Mouse (Mus musculus): ENCODE results near the gene Asap3. TPM values are rescaled to one million over a fixed set of nuclear protein-coding genes. Genes with fewer than 3 reads are reported as not detected.
A peak's percentile ranks its signal among the peaks of the same experiment; 100 is the strongest.

Asap3 gene
- polyA plus RNA-seq, 1 experiment from 2014 or later = 1.6 TPM

- H3K4me1 ChIP-seq (replicated peaks; ENCODE audit: control insufficient read depth, insufficient read depth) = peaks cover 5% of the 10 kb centered on the region; the same call in 1 of the 2 replicates
- no peaks in the 10 kb centered on the region for H3K36me3 ChIP-seq (ENCODE audit: control insufficient read depth, insufficient read depth, low read length)
- no peak for TF ChIP-seq CTCF (IDR thresholded peaks at IDR 0.05; ENCODE audit: low read depth)
- WGBS = 85% methylated on average over 9 of the region's 9 CpGs
- no peak for ATAC-seq (ENCODE audit: low FRiP score, low TSS enrichment)
- H3K4me2 ChIP-seq (replicated peaks; ENCODE audit: low read depth) = no peak overlapping the region
- H3K27me3 ChIP-seq (ENCODE audit: control insufficient read depth, insufficient read depth, low read length) = no peaks in the 10 kb centered on the region
- no peak overlapping the region for H3K4me3 ChIP-seq (ENCODE audit: low read depth, low read length)
- H3K27ac ChIP-seq (replicated peaks) = no peak overlapping the region
- H3K9ac ChIP-seq (ENCODE audit: low read length) = no peak overlapping the region
- H3K9me3 ChIP-seq (ENCODE audit: control insufficient read depth, low read length) = no peaks in the 10 kb centered on the region
- no peak for DNase-seq (ENCODE audit: low spot score)
These were observed 4.8 kb downstream of the Asap3 start for GRCm38 (mm10) chr4:136210931-136211330.

DNA sequence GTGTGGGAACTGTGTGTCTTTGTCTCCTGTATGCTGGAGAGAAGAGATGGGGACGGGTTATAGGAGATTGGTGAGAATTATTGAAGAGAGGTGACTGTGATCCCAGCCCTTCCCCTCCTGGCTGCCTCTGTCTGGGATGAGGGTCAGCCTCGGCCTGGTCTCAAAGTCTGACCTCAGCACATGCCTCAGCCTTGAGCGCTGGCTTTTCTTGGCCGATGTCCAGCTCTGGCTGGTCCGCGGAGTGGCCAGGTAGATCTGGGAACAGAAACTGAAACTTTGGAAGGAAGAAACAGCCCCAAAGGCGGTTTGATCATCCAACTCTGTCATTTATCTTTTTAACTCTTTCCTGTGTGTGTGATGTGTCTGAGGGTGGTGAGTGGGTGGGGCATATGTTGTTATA is 7.5 kb downstream of the Asap3 start:
- 55% methylated on average over 7 of the region's 7 CpGs for WGBS
- Histone ChIP-seq H3K9me3 (ENCODE audit: control insufficient read depth, low read length) (no peaks in the 10 kb centered on the region), H3K9ac (ENCODE audit: low read length) (no peak overlapping the region), H3K4me3 (ENCODE audit: low read depth, low read length) (no peak overlapping the region), H3K4me1 (replicated peaks; ENCODE audit: control insufficient read depth, insufficient read depth) (peaks cover 6% of the 10 kb centered on the region), H3K27me3 (ENCODE audit: control insufficient read depth, insufficient read depth, low read length) (no peaks in the 10 kb centered on the region), H3K36me3 (ENCODE audit: control insufficient read depth, insufficient read depth, low read length) (no peaks in the 10 kb centered on the region), H3K4me2 (replicated peaks; ENCODE audit: low read depth) (no peak overlapping the region), H3K27ac (replicated peaks) (no peak overlapping the region)
- DNase-seq (ENCODE audit: low spot score) = peak; percentile 59
- no peak for ATAC-seq (ENCODE audit: low FRiP score, low TSS enrichment)
- no peak for TF ChIP-seq EP300 (optimal IDR thresholded peaks at IDR 0.05)

DNA sequence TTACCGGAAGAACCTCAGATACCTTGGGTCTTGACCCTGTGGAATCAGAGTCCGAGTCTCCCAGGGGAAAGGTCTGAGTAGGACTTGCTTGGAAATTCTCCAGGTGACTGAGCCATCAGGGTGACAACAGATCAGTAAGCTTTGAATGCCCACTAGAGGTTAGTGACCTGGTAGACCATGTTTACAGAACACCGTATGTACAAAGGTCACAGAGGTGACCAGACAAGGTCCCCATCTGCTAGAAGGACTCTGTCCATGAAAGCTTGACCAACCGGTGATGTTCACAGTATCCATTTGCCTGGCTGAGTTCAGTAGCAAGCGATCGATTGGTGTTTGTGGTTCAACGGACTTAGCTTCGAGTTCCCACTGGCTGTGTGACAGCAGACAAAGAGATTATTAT is 8.7 kb downstream of the Asap3 start:
- Histone ChIP-seq H3K4me2 (replicated peaks; ENCODE audit: low read depth) (no peak overlapping the region), H3K4me3 (ENCODE audit: low read depth, low read length) (no peak overlapping the region), H3K27ac (replicated peaks) (no peak overlapping the region), H3K36me3 (ENCODE audit: control insufficient read depth, insufficient read depth, low read length) (no peaks in the 10 kb centered on the region), H3K9me3 (ENCODE audit: control insufficient read depth, low read length) (no peaks in the 10 kb centered on the region), H3K9ac (ENCODE audit: low read length) (no peak overlapping the region), H3K4me1 (replicated peaks; ENCODE audit: control insufficient read depth, insufficient read depth) (peaks cover 10% of the 10 kb centered on the region), H3K27me3 (ENCODE audit: control insufficient read depth, insufficient read depth, low read length) (no peaks in the 10 kb centered on the region)
- ATAC-seq (ENCODE audit: low FRiP score, low TSS enrichment) = no peak
- TF ChIP-seq EP300 (optimal IDR thresholded peaks at IDR 0.05) = no peak
- no peak for TF ChIP-seq CTCF (IDR thresholded peaks at IDR 0.05; ENCODE audit: low read depth)
- 80% methylated on average over 8 of the region's 8 CpGs for WGBS
- DNase-seq (ENCODE audit: low spot score) = no peak

DNA sequence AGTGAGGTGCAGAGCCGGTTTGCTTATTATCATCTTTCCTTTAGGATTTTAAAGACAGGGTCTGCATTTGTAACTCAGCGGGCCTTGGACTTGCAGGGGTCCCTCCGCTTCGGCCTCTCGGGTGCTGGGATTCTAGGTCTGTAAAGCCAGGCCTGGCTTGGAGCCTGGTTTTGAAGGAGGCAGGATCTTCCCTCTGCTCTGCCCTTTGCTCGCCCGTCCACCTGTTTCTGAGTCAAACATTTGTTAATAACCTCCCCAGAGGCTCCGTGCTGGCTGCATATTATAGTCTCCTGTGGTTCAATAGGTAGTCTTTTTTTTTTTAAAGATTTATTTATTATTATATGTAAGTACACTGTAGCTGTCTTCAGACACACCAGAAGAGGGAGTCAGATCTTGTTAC is 9.4 kb downstream of the Asap3 start:
- H3K4me1 ChIP-seq (replicated peaks; ENCODE audit: control insufficient read depth, insufficient read depth) = peaks cover 13% of the 10 kb centered on the region
- no peak for ATAC-seq (ENCODE audit: low FRiP score, low TSS enrichment)
- no peaks in the 10 kb centered on the region for H3K36me3 ChIP-seq (ENCODE audit: control insufficient read depth, insufficient read depth, low read length)
- no peaks in the 10 kb centered on the region for H3K27me3 ChIP-seq (ENCODE audit: control insufficient read depth, insufficient read depth, low read length)
- no peak overlapping the region for H3K4me3 ChIP-seq (ENCODE audit: low read depth, low read length)
- no peaks in the 10 kb centered on the region for H3K9me3 ChIP-seq (ENCODE audit: control insufficient read depth, low read length)
- TF ChIP-seq CTCF (IDR thresholded peaks at IDR 0.05; ENCODE audit: low read depth) (no peak), EP300 (optimal IDR thresholded peaks at IDR 0.05) (no peak)
- 80% methylated on average over 8 of the region's 8 CpGs for WGBS
- H3K9ac ChIP-seq (ENCODE audit: low read length) = no peak overlapping the region
- no peak overlapping the region for H3K4me2 ChIP-seq (replicated peaks; ENCODE audit: low read depth)
- H3K27ac ChIP-seq (replicated peaks) = no peak overlapping the region
- no peak for DNase-seq (ENCODE audit: low spot score)

DNA sequence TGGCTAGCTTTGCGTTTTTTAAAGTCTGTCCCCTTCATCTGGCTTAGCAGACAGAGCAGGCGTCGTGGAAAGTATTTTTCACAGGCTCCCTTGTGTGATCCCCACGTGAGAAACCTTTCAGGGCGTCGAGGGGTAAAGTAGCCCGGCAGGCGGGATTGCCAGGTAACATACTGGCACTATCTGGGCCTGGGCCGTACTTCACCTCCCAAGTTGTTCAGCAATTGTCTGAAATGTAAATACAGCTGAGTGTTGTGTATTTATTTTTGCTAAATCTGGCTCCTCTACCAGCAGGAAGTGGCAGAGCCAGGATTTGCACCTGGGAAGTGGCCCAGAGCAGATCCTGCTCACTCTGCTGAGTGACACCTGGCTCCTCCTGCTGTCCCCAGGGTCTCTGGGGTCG is 10.9 kb downstream of the Asap3 start:
- 39% methylated on average over 10 of the region's 10 CpGs for WGBS
- TF ChIP-seq CTCF (IDR thresholded peaks at IDR 0.05; ENCODE audit: low read depth) = no peak
- no peak for TF ChIP-seq EP300 (optimal IDR thresholded peaks at IDR 0.05)
- ATAC-seq (ENCODE audit: low FRiP score, low TSS enrichment) = no peak
- Histone ChIP-seq H3K36me3 (ENCODE audit: control insufficient read depth, insufficient read depth, low read length) (no peaks in the 10 kb centered on the region), H3K9me3 (ENCODE audit: control insufficient read depth, low read length) (no peaks in the 10 kb centered on the region), H3K4me1 (replicated peaks; ENCODE audit: control insufficient read depth, insufficient read depth) (peaks cover 13% of the 10 kb centered on the region), H3K27ac (replicated peaks) (no peak overlapping the region), H3K4me2 (replicated peaks; ENCODE audit: low read depth) (no peak overlapping the region), H3K9ac (ENCODE audit: low read length) (no peak overlapping the region), H3K4me3 (ENCODE audit: low read depth, low read length) (no peak overlapping the region), H3K27me3 (ENCODE audit: control insufficient read depth, insufficient read depth, low read length) (no peaks in the 10 kb centered on the region)
- DNase-seq (ENCODE audit: low spot score) = peak; percentile 53

DNA sequence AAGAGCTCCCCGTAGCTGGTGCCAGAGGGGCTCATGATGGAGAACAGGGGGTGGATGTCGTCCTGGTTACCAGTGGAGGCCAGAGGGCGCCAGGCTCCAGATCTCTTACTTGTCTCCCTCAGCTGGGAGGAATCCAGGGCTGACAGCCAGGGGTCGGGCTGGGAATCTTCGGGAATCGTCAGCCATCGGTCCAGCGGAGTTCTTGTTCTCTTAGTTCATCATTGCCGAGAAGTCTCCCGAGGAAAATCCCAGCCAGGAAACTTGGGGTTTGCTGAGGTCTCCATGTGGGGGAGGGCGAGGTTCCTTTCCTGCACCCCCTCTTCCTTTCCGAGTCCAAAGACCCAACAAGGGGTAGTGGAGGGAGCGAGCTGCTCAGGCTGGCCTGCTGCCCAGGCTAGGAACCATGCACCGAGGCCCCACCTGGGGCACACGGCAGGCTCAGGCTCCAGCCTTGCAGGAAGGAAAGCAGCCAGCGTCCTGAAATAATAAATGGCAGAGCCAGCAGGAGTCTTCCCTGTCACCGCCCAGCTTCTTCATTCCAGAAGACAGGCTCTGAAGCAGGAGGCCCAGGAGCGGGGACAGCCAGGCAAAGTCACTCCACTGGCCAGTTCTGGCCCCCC is 12.5 kb downstream of the Asap3 start:
- Histone ChIP-seq H3K4me1 (replicated peaks; ENCODE audit: control insufficient read depth, insufficient read depth) (peaks cover 13% of the 10 kb centered on the region), H3K4me3 (ENCODE audit: low read depth, low read length) (0 out of 2 replicates have a peak overlapping the region, but pooled peaks have one; percentile 10), H3K27me3 (ENCODE audit: control insufficient read depth, insufficient read depth, low read length) (no peaks in the 10 kb centered on the region), H3K9ac (ENCODE audit: low read length) (no peak overlapping the region), H3K4me2 (replicated peaks; ENCODE audit: low read depth) (peak overlapping the region; percentile 46), H3K9me3 (ENCODE audit: control insufficient read depth, low read length) (no peaks in the 10 kb centered on the region), H3K36me3 (ENCODE audit: control insufficient read depth, insufficient read depth, low read length) (no peaks in the 10 kb centered on the region), H3K27ac (replicated peaks) (peak overlapping the region; percentile 71)
- TF ChIP-seq CTCF (IDR thresholded peaks at IDR 0.05; ENCODE audit: low read depth) (peak; percentile 58), EP300 (optimal IDR thresholded peaks at IDR 0.05) (no peak)
- 18% methylated on average over 18 of the region's 18 CpGs for WGBS
- DNase-seq (ENCODE audit: low spot score) = peak; percentile 53
- peak; percentile 53; the same call in 1 of the 2 replicates for ATAC-seq (ENCODE audit: low FRiP score, low TSS enrichment)
